Mouse (Mus musculus) 416B (cell line): Measurements from ENCODE around the gene Btbd35f11.
"Not testable (repeated sequence)": the region's sequence is repeated elsewhere in the genome, so short reads cannot be mapped to it uniquely, and the experiment has no call there.

ENCODE experiments used
- DNase-seq: peaks from one replicate; pipeline ENCODE4 v3.0.0; 2011; ENCODE audit warnings: low read depth

Btbd35f11 gene

DNA sequence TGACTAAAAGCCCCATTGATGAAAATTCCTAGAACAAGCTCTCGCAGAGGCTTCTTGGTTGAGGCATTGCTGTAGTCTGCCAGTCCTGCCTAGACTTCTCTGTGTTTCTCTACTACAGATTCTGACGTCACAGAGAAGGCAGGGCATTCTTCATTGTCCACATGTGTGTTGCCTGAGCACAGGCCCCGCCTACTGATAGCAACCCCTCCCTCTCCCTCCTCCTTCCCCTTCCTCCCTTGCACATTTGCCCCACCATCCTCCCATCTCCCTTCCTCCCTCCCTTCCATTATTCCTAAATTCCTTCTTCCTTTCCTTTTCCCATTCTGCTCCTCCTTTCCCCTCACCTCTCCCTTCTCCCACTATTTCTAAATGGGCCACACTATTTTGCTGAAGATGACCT, at the start of gene Btbd35f11:
Gene Btbd35f11, minus strand, starts transcription at position 101 of the 400 bp plus-strand sequence.
- DNase-seq: not testable (repeated sequence)

DNA sequence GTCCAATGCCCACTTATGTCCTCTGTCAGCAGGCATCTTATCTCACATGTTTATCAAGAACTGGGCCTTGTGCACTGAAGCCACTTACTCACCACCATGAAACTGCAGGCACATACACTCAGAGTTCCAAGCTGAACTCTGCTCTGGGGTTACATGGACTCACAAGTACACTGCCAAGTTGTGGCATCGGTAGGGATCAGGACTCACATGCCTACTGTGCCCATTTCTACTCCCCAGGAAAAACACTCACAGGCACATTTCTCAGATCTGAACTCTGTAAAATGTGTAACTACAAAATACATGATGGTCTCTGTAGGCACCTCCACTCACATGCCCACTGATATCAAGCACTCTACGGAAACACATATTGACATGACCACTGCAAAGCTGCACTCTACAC, 33.5 kb downstream of the Btbd35f11 start:
- not testable (repeated sequence) for DNase-seq
